Mouse (Mus musculus) ovary, adult 18-20 months (tissue): ENCODE results near the gene Gpr89.

Source experiments
- DNase-seq: peaks from one replicate; pipeline ENCODE4 v3.0.0; 2022; ENCODE audit warnings: low spot score, mixed read lengths

Gene Gpr89

GRCm38 (mm10) chr3:96904851-96905541 lies at the start of gene Gpr89:
Gpr89 (minus strand) TSS chr3:96905346.
- peak; percentile 86 for DNase-seq

DNA sequence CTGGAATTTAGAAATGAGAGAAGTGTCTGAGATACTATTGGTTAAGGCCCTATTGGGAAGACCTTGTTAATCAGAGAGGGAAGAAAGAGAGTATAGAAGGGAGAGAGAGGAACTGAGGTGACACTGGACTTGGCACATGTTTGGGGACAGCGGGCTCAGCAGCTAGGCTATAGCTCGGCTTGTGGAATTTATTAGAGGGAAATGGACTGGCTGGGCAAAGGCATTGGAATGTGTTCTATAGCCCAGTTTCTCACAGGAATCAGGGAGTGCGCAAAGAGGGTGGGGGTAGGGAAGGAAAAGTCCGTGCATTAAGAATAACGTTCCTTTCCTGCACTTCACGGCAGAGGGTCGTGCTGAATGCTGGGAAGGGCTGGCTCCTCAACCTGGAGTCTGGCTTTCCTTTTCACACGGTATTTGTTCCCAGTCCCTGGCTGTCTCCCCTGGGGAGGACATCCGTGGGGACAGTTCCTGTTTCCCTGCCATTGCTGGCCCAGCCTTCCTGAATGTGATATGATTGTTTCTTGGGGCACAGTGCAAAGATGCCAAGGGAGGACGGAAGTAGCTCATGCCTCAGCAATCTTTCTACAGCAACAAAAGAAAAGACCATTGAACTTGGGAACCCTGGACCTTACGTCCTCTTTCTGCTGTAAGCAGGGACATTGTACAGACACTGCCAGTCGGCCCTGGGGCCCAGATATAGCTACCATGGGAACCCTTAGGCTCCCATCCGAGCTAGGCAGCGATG lies 48.5 kb upstream of the Gpr89 start:
- DNase-seq: no peak

GRCm38 (mm10) chr3:96942706-96943105 lies 37.6 kb upstream of the Gpr89 start:
- no peak for DNase-seq

GRCm38 (mm10) chr3:96938738-96939137 lies 33.6 kb upstream of the Gpr89 start:
- peak; percentile 39 for DNase-seq

DNA sequence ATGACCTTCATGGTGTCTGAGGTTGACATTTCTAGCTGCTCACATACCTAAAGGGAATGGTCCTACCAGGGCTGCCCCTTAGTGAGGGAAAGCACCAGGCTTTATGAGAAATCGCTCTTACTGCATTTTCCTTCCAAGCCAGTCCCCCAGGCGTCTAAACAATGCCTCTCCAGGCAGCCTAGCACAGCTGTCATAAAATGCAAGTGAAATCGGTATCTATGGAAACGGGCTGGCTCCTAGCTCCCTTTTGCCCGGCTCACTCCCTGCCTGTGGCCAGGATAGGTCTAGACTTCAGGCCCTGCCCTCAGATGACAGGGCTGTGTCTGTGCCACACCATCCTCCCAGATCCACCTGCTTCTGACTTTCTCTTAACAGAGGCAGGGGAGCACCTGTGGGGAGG lies 32.5 kb upstream of the Gpr89 start:
- DNase-seq: no peak

GRCm38 (mm10) chr3:96936241-96936640 lies 31.1 kb upstream of the Gpr89 start:
- DNase-seq: no peak

- no peak for DNase-seq
Measured at GRCm38 (mm10) chr3:96931261-96931681, 26.1 kb upstream of the Gpr89 start.

DNA sequence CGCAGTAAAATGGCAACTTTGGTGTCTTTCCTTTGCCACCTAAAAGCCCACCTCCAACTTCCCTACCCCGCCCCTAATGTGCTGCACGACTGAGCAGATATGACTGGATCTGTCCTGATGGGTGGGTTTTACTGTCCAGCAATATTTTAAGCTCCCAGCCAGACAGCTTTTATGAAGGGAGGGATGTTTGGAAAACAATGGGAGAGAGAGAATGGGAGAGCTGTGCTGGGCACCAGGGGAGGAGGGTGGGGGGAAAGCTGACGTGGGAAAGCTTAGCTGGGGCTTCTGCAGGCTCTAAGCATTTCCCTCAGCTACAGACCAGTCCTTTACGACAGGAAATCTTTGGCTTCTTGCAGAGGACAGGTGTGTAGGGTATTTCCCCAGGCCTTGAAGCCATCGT lies 20.8 kb upstream of the Gpr89 start, which contains the start of gene Gja8:
Gene Gja8, minus strand, starts transcription at position 101 of the 400 bp plus-strand sequence.
- no peak for DNase-seq

DNA sequence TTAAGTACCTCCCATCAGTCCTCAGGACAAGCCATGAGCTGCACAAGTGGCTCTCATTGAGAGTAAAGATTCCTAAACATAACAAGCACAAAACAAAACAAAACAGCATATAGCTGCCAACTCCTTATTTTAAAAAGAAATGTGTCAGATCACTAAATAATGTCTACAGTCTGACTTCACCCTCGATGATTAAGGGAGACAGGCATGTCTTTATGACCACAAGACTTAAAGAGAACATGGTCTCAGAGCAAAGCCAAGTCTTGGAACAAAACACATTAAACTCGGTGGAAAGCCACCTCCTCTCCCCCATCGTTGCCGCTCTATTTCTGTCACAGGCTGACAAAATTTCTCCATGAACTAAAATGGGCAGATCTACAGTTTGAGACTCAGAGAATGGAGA lies 19.5 kb upstream of the Gpr89 start:
- DNase-seq: no peak

DNA sequence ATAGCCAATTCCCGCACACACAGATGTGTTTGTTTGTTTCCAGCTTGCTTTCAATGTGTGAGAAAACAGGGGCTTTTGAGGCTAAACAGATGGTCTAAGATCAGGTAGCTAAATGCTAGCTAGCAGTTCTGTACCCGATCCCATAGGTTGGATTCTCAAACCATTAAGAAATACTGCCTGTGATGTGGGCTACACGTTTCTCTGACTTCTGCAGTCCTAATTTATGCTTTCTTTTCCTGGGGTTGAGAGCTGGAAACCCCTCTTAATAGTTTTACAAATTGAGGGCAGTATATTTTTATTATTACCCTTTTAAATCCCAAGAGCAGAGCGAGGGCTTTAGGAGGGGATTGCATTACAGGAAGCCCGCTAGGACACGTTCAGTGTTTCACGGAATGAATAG lies 15.8 kb upstream of the Gpr89 start:
- DNase-seq: no peak

DNA sequence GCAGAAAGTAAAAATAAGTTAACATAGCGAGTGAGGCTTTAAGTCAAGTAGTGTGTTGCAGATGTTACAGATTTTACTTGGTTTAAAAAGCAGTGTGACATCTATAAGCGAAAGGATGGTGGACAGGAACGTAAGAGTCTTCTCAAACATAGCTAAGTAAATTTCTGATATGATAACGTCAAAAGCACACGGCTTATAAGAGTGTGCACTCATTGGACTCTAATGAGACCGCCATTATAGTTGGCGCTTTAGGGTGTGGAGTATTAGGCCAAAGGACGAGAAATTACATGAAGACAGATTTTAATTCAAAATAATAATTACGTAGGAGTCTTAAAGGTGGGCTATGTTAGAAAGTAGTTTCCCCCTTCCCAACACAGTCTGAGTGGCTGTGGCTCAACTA lies 446 bp upstream of the Gpr89 start:
- DNase-seq: no peak

DNA sequence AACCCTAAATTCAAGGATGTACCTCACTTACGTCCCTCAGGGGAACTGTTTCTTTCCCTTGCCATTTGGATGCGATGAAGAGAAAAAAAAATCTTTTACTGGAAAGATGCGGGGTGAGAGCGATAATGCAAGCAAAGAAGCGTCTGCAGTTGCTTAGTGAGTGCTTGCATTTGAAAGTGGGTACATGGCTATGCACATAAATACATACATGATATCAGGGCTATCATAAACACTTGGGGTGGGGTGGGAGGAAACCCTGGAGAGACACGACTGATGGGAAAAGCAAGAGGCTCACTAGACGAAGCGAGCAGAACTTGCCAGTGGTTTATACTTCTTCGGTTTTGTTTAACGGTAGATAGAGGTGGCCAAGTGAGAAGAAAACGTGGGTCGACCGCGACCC lies 753 bp downstream of the Gpr89 start, which contains the start of gene Gja5:
Gene Gja5, plus strand, starts transcription at position 301 of the 400 bp plus-strand sequence.
- no peak for DNase-seq

- DNase-seq: no peak
Measured at GRCm38 (mm10) chr3:96902336-96902999, 2.7 kb downstream of the Gpr89 start.

GRCm38 (mm10) chr3:96883690-96884089 lies 21.5 kb downstream of the Gpr89 start:
- no peak for DNase-seq

- no peak for DNase-seq
Measured at GRCm38 (mm10) chr3:96882061-96882849, 22.9 kb downstream of the Gpr89 start.

DNA sequence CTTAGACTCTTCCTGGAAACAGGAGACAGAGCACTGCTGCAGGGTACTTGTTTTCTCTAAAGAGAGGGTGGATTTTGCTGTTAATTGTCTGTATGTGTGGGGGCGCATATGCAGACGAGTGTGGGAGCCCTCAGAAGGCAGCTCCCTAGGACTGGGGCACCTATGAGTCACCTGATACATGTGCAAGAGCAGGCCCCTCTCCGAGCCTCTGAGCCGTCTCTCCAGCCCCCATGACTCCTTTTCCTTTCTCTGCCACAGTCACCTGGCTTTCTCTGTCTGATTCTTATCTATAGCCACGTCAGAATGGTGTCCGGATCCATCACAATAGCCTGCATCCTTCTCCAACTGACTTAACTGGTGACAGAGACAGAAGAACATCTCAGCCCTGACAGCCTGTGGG lies 23.6 kb downstream of the Gpr89 start:
- no peak for DNase-seq

GRCm38 (mm10) chr3:96880385-96880784 lies 24.8 kb downstream of the Gpr89 start:
- no peak for DNase-seq

- no peak for DNase-seq
Measured at GRCm38 (mm10) chr3:96879536-96879935, 25.6 kb downstream of the Gpr89 start.

GRCm38 (mm10) chr3:96874808-96875571 lies 30.2 kb downstream of the Gpr89 start:
- no peak for DNase-seq

DNA sequence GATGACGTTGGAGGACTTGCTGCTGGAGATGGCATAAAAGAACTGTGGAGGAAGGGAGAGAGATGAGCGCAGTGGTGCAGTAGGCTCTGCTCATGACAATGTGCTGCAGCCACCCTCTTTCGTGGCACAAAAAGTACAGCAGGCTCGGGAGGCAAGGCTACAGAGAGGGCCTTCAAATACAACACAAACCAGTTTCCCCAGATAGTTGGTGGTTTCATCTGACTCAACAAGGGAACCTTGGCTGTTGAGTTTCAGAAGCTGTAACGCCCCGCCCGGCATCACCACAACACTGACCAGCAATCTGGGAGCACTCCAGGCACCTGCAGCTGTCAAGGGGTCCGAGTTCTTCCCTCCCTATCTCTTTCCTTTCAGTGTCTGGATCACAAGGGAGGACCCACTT lies 32.6 kb downstream of the Gpr89 start:
- DNase-seq: no peak

- no peak for DNase-seq
Measured at GRCm38 (mm10) chr3:96871070-96871469, 34.1 kb downstream of the Gpr89 start.
